Mouse (Mus musculus): ENCODE data around the gene Fam114a1.

Fam114a1 gene

DNA sequence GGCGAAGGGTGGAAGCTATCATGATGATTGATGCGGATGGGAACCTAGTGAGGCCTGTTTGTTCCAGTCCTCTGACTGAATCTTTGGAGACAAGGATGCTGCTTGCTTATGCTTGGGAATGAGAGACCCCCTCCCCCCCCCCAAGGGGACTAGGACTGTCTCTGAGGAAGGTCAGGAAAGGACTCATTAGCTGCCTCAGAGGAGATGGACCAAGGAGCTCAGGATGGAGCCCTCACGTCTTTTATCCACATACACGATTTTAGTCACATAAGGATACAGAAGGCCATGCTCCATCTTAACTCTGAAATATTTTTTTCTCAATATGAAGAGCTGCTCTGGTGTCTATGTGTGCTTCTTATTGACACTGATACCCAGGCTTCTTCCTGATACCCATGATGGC, 92.4 kb downstream of the Fam114a1 start:
- no peak for DNase-seq

- no peak for DNase-seq
Observed at GRCm38 (mm10) chr5:65063266-65063665, 93.4 kb downstream of the Fam114a1 start.

- DNase-seq, result no peak
Observed at GRCm38 (mm10) chr5:65068166-65068565, 98.3 kb downstream of the Fam114a1 start.

DNA sequence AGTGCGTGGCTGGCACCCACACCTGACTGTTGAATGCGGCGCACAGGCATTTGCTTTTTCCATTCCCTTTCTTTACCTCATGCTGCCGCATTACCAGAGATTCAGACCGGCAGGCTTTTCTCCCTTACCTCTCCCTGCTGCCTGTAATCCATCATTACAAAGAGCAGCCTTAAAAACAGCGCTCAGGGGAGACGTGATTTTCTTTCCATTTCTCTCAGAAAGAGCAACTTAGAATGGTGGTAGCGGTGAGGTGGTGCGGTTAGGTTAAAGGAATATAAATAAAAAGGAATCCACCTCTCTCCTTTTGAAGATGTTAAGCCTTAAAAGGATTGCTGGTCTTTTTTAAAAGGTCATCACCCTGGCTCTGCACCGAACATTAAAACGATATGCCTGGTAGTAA, 100.0 kb downstream of the Fam114a1 start:
- DNase-seq, result no peak

DNA sequence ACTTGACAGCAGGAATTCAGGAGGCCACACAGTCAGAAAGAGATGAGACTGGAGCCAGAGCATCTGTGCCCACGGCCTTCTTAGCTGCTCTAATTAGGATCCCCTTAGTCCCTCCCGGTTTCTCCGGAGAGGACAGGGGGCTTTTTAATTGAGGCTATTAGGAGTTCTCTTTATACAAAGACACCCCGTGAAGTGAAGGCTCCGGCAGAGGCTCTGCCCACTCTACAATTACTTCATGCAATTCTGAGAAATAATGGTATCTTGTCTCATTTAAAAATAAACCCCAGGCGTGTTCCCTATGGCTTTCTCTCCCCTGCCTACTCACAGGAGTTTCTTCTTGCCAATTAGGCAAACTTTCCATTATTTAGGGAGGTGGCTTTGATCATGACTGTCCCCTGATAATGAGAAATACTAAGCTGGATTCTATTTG, 101.8 kb downstream of the Fam114a1 start:
- DNase-seq, result peak; percentile 89

DNA sequence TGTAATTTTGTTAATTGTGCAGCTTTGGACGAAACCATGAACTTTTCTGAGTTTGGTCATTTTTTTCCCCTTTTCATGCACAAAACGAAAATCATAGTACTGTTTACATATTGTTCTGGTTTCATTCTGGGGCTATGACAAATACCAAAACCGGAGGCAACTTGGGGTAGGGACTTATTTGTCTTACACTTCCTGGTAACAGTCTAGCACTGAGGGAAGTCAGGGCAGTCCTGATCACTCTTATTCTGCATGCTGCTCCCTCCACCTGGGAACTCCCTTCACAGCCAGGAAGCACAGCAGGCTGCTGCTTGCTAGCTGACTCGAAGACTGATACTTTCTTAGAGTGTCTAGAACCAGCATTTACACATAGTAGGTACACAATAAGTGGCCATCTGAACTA, 103.4 kb downstream of the Fam114a1 start:
- DNase-seq, result no peak

DNA sequence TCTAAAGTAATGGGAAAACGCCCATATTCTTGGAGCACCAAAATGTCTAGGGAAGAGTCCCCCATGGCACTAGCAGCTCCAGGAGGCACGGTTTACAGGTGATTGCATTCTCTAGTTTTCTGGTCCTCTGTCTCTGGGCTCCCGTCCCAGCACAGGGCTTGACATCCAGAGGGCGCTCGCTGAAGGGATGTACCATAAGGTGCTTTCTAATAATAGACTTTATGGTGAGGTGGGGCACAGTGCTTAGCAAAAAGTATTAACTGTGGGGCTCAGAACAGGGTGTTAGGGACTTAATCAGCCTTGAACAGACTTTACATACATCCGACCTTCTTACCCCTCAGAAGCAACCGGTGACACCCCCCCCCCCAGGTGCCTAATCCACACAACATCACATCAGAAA, 104.8 kb downstream of the Fam114a1 start:
- DNase-seq, result peak; percentile 58

GRCm38 (mm10) chr5:65076087-65076486, 106.2 kb downstream of the Fam114a1 start:
- no peak for DNase-seq

DNA sequence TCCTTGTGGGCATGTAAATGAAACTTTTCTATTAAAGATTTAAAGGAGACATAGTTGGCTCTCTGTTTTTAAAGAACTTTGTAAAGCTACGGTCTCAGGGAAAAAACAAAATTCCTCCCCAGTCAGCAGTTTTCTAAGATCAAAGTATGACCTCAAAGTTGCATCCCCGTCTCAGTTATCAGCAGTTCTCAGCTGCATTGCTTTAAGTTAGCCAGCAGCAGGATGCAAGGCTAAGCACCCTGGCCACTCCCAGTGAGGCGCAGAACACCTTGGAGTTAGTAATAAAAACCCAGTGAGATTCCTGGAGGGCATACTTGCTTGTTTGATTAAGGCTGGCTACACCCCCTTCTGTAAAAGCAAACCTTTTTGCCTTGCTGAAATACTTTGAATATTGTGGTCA, 106.9 kb downstream of the Fam114a1 start:
- no peak for DNase-seq

DNA sequence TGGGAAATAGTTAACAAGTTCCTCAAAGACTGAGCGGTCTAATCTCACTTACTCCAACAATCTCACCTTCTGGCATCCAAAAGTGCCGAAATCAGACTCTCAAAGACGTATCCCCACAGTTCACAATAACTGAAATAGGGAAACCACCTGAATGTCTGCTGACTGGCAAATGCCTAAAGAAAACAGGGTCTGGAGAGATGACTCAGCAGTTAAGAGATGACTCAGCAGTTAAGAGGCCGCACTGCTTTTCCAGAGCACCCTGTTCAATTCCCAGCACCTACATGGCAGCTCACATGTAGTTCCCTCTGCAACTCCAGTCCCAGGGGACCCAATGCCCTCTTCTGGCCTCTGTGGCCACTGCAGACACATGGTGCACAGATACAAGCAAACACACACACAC, 108.2 kb downstream of the Fam114a1 start:
- DNase-seq, result no peak

DNA sequence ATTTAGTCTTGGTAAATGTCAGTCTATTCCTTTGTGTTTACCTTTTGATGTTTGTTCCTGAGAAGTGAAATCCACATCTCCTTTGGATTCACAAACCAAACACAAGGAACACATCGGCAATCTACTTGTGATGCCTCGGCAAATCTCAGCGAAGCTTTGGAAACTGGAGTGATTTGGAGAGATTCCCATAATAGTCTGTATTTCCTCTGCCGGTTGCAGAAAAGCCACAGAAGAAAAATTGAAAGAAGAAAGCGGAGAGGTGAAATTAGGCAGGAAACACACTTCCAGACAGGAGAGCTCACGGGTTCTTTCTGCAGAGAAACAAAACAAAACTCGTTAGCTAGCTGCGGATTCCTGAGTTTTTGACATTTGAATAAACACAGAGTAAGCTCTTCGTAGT, 110.0 kb downstream of the Fam114a1 start:
- no peak for DNase-seq

- no peak for DNase-seq
Observed at GRCm38 (mm10) chr5:65081836-65082235, 112.0 kb downstream of the Fam114a1 start.

- DNase-seq, result no peak
Observed at GRCm38 (mm10) chr5:65086522-65086921, 116.7 kb downstream of the Fam114a1 start.

GRCm38 (mm10) chr5:65089707-65090106, 119.8 kb downstream of the Fam114a1 start:
- DNase-seq, result no peak

DNA sequence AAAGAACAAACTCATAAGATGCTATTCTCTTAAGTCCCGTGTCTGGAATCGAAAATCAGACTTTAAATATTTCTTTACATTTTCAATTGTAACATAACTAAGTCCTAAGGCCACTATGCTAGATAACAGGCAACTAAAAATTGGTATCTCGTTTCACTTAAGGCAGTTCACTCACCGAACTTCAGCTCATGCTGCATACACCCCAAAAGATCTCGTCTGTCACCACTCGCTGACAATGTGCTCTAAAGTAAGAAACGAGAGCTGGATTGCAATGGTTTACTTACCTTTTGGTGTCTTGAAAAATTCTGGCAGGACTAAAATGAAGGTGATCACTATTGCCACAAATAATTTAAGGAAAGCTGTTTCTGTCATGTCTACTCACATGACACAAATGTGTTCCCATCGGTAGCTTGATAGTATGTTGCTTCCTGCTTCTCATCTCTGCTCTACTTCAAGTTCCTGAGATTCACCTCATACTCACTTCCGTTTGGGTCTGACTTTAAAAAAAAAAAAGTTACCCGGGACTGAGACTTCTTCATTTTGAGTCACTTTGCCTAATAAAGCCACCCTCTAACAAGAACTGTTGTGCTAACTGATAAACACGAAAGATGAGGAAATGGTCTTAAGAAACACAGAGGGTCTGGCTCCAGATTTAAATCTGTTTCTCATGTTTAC, 121.5 kb downstream of the Fam114a1 start:
- DNase-seq, result no peak
